Mouse (Mus musculus) spleen, adult 18-20 months (tissue): ENCODE data around the gene Gm48551.

Experiments
- DNase-seq, 2 experiments: peaks; one replicate each; pipeline ENCODE4 v3.0.0; 2022; ENCODE audit warnings: mixed read lengths in 2 of 2

The Gm48551 gene

DNA sequence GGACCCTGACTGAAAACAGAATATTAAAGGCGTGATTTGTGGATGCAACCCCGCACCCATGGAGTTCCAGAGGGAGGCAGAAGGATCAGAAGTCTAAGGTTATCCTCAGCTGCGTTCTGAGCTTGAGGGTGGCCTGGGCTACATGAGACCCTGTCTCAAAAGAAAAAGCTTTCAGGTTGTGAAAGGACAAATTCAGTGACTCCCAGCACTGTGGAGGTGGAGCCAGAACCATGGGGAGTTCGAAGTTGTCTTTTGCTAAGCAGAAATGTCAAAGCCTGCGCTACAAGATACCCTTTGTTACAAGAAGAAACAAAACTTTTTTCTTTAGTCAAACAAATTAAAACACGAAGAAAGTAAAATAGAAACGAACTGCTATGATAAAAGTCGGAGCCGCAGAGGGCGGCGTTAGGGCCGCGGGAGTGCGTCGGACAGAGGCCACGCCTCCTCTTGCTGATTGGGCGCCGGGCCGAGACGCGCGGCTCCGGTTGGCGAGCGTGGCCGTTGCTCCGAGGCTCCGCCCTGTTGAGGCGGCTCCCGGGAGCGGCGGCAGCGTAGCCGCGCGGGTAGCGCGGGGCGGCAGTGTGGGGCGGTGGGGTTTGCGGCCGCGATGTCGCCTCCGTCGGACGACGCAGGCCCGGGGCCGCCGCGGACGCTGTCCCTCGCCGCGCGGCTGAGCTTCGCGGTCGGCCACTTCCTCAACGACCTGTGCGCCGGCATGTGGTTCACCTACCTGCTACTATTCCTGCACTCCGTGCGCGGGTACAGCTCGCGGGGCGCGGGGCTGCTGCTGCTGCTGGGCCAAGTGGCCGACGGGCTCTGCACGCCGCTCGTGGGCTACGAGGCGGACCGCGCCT lies 27.0 kb upstream of the Gm48551 start, which contains the start of gene Mfsd12:
TSS of gene Mfsd12 (plus strand) at position 501 of the 854 bp plus-strand sequence.
- peak; percentile 83 to 86 for DNase-seq

DNA sequence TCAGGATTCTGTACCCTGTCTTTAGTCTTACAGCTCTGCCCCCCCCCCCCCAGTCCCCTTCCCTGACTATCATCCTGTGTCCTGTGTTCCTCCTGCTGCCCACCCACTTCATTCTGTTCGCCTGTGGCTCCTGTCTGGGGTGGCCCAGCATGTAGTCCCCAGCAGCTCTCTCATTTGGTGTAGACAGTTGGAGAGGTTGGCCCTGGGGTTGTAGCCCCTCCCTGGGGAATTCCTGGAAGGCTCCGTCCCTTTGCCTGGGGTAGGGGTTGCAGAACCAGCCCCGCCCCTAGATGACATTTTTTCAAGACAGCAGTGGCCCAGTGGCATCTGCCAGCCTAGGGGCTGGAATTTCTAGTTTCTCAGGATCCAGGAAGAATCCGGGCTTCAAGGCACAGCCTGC lies 26.1 kb upstream of the Gm48551 start:
- no peak for DNase-seq

DNA sequence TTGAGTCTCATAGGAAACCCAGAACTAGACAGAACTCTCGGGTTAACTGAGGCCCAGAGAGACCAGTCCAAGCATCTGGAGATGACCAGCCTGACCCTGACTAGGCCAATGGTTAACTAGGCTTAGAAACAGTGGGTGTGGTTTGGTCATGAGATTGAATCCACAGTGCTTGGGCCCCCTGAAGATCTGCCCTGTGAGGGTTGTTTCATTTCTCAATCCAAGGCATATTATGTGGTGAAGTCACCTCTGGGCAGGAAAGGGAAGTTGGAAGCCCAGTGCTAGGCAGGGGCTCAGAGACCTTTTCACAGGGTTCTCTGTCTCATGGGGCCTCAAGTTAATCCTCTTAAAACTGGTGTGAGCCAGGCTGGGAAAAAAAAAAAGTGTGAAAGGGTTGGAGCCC lies 25.4 kb upstream of the Gm48551 start:
- DNase-seq = no peak

DNA sequence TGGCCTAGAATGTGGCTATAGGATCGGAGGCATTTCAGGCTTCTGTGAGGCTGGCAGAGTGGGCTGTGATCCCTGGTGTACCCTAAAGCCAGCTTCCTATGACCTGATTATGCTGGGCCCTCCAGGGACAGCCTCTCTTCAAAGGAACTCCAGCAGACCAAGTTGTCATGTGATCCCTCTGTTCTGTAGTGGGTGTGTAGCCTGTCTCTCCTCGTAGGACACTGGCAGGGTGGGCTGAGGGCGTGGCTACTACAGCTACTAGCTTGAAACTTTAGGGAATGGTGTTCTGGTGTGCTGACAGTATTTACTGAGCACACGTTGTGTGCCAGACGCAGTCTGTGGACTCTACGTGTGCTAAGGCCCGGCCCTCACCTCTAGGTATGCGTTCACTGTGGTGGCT lies 23.5 kb upstream of the Gm48551 start:
- DNase-seq = no peak

DNA sequence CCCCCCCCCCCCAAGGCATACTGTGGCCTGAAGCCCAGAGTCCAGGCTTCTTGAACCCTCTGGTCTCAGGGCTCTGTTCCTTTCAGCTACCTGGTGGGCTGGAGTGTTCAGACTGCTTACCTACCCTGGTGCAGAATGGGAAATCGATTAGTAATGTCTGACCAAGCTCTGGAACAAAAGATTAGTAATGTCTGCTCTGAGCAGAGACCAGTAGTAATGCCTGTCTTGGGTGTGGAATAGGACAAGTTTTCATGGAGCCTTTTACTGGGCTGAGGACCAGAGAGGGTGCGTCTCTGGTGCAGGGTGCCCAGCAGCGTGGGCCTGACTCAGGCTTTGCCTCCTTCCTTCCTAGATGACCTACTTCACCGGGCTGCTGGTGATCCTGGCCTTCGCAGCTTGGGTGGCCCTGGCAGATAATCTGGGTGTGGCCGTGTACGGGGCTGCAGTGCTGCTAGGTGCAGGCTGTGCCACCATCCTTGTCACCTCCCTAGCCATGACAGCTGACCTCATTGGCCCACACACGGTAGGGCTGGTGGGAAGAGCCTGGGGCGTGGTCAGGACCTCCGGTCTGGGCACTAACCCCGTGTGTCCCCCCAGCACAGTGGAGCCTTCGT lies 21.8 kb upstream of the Gm48551 start:
- DNase-seq = no peak

DNA sequence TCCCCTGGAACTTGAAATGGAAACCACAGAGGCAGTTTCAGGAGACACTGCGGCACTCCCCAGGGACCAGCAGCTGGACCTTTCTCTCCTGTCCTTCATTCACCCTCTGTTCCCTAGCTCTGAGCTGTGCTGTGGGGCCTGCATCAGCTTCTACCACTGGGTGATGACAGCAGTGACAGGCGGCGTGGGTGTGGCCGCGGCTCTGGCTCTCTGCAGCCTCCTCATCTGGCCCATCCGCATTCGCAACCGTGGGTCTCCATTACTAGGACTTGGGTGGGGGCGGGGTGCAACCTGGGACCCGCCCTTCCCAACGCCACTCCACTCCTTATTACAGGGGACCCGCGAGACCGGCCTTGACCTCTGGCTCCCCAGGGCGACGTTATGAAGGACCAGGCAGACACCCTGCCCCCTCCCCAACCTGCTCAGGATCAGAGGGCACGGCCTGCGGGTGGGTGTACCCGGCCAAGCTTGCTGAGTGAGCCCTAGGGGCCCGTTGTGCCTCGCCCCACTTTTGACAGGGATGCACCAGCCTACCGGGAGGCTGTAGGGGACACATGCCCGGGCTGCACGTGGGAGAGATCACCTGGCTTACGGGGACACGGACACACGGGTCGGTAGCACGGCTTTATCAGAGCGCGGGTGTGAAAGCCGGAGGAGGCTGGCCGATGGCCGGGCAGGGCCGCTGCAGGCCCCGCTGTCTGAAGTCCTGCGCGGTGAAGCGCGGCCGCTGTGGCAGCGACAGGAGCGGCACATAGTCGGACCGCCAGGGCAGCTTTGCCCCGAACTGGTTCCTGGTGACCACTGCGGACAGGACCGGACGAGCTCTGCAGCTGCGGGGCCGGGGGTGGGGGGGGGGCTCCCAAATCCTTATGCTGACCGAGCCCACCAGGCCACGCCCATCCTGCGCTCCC lies 20.6 kb upstream of the Gm48551 start:
- no peak for DNase-seq

DNA sequence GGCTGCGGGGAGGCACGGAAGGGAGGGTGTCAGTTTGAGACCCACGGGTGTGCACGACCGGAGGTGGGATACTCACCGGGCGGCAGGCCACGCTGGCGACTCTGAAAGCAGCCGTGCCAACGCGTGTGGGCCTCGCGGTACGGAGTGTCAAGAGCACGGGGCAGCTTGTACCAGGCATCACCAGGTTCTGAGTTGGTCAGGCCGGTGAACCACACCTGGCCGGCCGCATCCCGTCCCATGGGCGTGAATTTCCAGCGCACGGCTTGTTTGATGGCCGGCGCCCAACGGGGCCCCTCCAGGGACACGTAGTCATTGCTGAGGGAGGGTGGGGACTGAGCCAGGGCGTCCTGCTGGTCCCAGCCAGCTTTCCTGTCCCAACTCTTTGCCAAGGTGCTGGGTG lies 19.6 kb upstream of the Gm48551 start:
- no peak for DNase-seq

DNA sequence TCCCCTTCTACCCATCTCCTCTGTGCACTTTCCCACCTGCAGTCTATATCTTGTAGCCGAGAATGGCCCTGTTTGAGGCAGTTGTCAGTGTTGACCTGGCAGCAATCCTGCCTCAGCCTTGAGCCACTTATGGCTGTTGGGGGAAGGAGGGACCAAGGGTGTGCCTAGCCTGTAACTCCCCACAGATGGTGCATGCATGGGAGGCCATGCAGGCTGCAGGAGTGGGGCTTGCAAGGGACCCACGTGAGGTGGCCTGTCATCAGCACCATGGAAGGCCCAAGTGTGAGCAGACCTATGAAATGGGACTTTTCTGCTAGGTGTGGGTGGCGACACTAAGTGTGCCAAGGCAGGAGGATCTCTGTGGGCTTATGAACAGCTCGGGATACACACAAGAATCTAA lies 19.2 kb upstream of the Gm48551 start:
- DNase-seq = no peak

DNA sequence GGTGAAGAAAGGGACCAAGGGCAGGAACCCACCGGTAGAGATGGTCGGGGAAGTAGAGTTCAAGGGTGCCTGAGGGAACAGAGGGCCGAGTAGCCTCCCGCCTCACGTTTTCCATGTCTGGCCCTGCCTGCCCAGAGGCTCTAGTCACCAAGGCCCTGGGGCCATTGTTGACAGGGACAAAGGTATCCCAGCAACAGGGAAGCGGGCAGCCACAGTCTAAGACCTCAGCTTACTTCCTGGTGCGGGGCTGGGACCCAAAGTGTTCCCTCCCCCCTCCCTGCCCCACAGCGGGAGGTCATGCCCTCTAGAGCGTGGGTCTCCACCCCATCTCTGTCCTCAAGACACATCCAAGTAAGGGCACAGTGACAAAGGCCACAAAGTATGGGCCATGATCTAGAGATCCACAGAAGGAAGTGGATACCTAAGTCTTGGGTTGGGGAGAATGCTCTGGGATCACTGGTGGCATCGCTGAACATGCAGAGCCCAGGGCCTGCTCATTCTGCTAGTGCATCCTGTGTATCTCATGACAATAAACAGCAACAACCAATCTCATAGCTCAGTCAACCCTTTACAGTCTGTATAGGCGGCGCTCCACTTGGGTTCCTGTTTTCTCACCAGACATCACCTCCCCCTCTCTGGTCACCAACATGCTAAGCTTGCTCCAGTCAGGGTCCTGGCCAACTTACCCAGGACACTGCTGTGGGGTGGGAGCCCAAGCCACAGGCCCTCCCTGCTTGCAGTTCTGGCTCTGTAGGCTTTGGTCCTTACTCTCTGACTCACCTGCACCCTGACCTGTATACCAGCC lies 18.4 kb upstream of the Gm48551 start, which contains the start of gene 4930404N11Rik:
TSS of gene 4930404N11Rik (minus strand) at position 145 of the 805 bp plus-strand sequence.
- no peak for DNase-seq

DNA sequence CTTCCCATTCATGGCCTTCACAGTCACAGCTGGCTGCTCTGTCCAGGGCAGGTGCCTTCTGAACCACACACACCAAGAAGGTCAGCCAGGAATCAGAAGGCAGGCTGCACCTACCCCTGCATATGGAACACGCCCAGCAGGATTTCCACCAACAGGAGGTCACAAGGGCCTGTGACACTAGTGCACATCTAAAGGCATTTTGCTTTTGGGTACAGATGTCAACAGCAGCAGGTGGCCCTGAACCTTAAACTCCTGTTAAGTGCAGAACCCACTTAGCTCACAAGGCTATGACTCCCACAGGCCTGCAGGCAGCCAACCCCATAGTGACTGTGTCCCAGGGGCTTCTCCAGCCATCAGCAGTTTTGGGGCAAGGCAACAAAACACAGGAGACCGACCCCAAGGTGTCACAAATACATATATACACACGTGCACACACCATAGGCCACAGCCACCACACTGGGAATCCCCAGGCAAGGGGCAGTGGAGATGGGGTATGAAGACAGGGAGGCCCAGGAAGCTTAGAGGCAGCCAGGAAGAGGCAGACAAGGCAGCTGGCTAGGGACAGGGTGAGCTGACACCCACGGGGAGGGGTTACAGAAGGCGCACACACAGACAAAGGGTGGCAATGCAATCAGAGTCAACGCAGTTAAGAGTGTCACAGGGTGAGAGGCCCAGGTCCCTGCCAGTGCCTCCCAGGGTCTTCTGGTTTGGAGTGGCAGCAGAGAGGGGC lies 17.6 kb upstream of the Gm48551 start:
- DNase-seq = no peak

DNA sequence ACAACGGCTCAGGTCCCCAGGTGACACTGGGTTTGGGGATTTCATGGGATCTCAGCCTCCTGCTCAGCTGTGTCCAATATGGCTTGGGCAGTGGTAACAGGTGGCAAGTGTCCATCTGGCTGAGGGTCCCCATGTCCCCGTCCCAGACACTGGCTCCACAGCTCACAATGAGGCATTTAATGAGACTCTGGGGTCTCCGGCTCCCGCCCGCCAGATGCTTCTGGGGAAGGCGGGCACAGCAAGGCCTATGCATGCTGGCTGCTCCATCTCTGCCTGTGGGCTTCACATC lies 17.1 kb upstream of the Gm48551 start:
- DNase-seq = no peak

DNA sequence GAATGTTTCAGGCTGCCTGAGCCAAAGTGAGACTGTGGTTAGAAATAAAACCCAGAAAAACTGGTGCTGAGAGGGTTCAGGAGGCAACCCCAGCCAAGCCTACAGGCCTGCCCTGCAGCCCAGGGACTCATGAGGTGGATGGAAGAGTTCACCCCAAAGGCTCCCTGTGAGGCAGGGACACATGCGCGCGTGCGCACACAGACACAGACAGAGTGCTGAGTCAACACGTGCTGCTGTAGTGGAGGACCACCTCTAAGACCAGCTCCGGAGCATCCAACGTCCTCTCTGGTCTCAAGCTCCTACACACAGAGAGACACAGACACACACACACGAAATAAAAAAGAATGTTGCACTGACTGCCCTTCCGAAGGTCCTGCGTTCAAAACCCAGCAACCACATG lies 8.9 kb upstream of the Gm48551 start:
- DNase-seq = no peak

DNA sequence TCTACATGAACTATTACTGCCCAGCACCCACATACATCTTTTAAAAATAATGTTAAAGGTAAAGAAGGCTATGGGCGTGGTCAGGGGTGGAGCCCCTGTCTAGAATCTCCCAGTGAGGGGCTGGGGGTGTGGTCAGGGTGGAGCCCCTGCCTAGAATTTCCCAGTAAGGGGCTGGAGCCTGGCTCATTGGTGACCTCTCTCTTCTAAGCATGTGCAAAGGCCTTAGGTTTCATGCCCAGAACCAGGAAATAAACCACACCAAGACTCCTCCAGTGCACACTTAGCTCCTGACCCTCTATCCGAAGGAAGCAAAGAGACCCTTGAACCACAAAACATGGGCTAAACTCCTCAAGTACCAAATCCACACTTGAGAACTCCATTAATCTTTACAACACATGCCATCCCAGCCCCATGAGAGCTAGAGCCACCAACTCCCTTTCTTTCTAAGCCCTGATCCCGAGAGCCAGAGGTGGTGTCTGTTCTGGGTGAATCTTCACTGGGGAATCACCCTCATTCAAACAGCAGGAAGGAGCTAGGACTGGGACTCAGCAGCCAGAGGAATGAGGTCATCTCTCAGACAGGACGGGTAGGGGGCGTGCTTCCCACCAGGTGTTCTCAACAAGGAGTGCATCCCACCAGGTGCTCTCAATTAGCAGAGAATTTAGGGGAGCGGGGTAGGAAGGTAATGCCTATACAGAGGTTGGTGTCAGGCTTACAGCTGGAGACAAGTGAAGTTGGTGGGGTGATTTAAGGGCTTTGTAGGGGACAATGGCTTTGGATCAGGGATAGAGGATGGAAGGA lies 7.5 kb upstream of the Gm48551 start:
- no peak for DNase-seq

DNA sequence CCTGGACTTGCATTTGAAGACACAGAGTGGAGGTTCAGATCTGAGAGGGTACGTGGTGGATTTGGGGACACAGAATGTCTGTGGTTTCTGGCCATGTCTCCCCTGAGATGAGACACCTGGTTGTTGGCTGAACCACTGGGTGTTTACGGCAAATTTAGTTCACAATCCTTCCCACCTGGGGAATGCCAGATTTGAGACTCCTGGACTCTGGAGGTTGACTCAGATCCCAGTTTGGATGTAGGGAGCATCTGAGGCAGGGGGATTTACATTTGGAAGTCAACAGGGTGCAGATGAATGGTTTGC lies 7.0 kb upstream of the Gm48551 start:
- no peak for DNase-seq

DNA sequence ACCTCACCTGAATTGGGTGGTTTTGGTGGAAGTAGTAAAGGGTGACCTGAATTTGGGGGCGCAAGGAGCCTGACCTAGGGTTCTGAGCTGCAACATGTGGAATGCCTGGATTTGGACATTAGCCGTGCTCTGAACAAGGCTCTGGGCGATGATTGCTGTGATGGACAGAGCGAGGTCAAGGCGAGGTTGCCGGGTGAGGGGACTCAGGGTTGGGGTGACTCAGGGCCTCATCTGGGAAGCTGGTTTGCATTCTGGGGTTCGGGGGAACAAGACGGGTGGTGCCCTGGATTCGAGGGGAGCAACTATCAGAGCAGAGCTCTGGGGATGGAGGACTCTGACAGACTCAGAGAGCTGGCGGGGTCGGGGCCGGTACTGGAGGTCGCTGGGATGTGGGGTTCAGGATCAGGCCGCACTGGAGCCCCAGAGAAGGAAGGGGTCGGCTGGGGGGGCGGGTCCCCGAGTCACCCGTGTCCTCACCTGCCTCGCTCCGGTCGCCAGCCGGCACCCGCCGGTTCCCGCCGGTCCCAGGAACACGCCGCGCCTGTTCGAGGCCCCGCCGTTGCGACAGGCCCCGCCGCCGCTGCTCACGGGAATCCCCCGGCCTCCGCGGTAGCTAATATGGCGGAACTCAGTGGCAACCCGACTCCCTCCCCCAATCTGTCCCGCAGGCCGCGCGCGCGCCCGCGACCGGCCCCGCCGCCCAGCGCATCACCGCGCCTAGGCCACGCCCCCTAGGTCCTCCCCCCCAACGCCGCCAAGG lies 6.3 kb upstream of the Gm48551 start, which contains the start of gene Fzr1:
TSS of gene Fzr1 (minus strand) at position 724 of the 760 bp plus-strand sequence.
- DNase-seq = no peak

DNA sequence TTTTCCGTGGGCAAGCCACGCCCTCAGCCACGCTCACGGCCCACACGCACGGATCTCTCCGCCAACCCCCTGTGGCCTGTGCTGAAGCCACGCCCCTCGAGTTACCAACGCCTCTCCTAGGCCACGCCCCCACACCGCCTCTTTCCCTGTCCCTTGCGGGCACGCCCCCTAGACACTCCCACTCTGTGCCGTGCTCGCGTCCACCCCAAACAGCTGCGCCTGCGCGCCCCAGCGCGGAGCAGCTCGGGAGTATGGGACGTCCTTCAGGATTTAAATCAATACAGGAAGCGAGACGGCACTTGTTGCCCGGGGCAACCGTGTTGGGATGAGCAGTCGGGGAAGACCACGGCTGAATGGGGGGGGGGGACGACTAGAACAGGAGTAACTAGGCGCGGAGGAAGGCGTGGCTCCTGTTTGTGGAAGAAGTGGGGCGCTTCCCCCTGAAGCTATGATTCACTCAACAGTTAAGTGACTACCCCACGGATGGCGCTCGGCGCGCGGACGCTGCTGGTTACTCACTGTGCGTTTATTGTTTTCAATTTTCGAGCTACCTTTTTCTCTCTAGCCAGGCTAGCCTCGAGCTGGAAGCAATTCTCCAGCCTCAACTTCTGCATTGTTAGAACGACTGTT lies 5.6 kb upstream of the Gm48551 start:
- DNase-seq = peak; percentile 100

DNA sequence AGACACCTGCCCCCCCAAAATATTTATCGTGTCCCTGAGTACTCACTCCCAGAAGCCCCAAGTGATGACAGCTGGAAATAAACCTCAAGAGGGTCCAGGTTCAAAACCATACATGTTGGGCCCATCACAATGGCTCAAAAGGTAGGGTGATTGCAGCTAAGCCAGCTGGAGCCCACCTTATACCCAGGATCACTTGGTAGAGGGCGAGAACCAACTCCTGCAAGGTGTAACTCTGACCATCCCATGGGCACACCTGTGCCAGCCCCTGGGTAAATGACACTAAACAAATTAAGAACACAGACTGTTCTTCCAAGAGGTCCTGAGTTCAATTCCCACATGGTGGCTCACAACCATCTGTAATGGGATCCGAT lies 5.1 kb upstream of the Gm48551 start:
- DNase-seq = no peak

DNA sequence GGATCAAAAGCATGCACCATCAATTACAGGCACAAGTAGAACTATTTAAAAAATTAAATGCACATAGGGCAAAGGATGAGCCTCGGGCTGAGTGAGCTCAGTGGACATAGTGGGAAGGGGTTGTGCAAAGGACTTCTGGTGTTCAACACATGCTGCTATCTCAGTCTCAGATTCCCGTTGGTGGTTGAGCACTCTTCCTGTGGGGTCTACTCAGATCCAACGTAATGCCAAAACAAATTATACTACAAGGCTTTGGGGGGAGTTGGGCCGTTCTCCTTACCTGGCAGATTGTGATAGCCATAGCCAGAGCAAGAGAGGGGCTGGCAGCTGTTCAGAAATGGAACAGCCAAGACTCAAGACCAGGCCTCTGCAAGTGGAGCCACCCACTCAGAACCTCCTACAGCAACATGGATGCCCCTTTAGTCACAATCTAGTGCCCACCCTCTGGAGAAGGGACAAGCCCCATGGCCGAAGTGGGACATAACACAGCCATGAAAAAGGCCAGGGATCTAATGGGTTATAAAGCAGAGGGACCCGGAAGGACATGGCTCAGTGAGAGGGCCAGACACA lies 4.4 kb upstream of the Gm48551 start:
- no peak for DNase-seq

DNA sequence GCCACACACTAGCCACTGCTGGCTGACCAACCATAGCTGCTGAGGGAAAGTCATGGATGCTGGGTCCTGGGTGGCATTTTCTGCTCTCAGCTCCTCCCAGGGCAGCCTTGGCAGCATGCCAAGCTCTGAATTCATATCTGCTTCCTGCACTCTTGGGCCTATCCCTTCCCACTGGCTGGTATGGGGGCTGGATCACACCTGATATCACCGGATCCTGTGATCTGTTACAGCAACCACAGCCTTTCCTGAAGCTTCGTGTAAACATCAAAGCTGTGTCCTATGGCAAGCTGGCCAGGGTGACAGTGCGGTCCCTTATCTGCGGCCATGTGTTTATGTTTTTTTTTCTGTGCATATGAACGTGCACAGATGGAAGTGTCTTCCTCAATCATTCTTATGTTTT lies 2.2 kb upstream of the Gm48551 start:
- DNase-seq = no peak

DNA sequence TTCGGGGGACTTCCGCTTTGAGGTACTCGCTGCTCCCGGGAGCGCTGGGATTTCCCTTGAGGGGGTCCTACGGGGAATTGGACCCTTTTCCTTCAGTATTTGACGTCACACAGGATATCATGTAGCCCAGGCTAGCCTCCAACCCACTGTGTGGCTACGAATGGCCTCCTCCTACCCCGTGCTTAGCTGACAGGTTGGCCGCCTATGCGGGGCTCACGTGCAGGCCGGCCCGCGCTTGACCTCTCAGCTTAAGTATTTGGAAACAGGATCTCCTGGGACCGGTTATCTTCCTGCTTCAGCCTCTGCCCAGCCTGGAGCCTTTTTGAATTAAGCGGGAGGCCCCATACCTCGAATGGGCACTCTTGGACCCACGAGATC lies 328 bp downstream of the Gm48551 start:
- DNase-seq = no peak
